Mouse (Mus musculus): Measurements from ENCODE around the gene Zfp979. TPM values are rescaled to one million over a fixed set of nuclear protein-coding genes. Genes with fewer than 3 reads are reported as not detected.
"Not testable (repeated sequence)": the region's sequence is repeated elsewhere in the genome, so short reads cannot be mapped to it uniquely, and the experiment has no call there.

Zfp979 gene
- total RNA-seq (2021) = 1 to 10 TPM; 2.3 to 2.5 TPM
- long read RNA-seq, experiment 1, partial matches to known transcripts = 5 of 5 reads
- long read RNA-seq, experiment 1, other reads (novel, unspliced or antisense) = 0 of 5 reads
- long read RNA-seq, experiment 2, partial matches to known transcripts = 4 of 4 reads
- long read RNA-seq, experiment 2, other reads (novel, unspliced or antisense) = 0 of 4 reads

DNA sequence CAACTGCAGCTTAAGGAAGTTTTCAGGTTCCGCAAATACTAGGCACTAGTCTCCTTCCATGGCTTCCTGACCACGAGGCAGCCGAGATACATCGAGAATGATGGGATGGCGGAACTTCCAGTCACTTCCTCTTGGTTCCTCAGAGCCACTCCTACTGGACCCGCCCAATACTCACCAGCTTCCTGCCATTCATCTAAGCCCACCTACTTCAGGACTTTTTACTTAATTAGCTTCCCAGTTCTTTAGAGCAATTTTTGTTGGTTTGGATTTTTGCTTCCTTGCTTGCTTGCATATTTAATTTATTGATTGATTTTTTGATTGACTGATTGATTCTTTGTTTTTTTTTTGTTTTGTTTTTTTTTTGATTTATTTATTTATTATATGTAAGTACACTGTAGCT lies at the start of gene Zfp979:
Gene Zfp979, minus strand, starts transcription at position 101 of the 400 bp plus-strand sequence.
- not testable (repeated sequence) for DNase-seq

DNA sequence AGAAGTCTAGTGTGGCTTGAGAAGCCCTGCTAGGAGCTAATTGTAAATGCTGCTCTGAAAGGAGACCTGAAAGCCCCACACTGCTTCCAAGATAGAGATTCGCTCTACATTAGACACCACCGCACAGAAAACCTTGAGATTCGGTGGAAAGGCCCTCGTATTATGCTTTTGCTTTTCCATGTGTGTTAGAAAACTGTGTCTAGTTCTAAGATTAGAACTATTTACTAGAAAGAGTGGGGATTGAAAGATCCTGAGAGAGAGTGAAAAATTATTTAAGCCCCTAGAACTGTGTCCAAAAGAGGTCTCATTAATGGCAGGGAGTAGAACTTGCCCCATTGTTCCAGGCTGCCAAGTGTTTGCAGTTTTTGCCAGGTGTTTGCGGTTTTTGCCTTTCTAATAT lies 12.9 kb upstream of the Zfp979 start:
- DNase-seq = not testable (repeated sequence)

DNA sequence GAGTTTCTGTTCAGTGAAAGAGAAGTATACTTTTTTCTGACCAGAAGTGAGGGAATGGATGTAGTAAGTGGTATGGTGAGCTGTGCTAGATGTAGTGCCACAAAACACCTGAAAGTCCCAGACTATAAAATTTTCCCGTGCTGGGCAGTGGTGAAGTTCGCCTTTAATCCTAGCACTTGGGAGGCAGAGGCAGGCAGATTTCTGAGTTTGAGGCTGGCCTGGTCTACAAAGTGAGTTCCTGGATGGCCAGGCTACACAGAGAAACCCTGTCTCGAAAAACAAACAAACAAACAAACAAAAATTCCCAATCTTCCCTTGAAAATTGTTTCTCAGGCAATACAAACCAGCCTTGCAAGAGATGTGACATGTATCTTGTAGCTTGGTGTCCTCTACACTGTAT lies 5.1 kb upstream of the Zfp979 start:
- not testable (repeated sequence) for DNase-seq

DNA sequence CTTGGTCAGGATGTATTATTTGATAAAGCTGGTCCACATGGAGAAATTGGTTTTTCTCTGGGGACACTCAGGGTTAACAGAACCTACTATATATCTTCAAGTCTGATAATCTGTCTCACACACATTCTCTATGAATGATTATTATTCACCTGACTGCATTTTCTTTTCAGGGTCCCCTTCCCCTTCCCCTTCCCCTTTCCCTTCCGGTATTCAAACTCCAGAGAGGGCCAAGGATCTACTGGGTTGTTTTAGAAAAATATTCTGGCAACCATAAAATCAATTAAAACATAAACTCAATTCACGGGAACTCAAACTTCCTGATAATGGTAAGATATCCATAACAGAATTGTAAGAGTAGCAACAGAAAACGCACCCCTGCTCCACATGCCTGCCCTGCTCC lies 381 bp downstream of the Zfp979 start:
- DNase-seq = not testable (repeated sequence)

DNA sequence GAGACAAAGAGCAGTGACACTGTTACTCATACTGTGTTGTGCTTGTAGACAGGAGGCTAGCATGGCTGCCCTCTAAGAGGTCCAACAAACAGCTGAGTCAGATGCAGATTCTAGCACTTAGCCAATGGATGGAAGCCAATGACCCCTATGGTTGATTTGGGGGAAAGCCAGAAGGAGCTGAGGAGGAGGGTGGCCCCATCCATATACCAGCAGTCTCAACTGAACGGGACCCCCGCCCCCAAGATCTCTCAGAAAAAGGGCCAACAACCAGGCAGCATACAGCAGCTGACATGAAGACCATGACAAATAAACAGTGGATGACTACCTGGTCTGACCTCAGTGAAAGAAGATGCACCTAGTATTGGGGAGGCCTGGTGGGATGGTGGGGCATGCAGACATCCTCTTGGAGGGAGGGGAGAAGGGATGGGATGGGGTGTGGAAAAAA lies 8.5 kb downstream of the Zfp979 start:
- not testable (repeated sequence) for DNase-seq

DNA sequence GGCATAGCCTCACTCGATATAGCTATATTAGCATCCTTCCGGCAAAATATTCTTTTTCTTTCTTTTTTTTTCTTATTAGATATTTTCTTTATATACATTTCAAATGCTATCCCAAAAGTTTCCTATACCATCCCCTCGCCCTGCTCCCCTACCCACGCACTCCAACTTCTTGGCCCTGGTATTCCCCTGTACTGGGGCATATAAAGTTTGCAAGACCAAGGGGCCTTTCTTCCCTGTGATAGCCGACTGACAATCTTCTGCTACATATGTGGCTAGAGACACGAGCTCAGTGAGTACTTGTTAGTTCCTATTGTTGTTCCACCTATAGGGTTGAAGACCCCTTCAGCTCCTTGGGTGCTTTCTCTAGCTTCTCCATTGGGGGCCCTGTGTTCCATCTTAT lies 35.8 kb downstream of the Zfp979 start:
- not testable (repeated sequence) for DNase-seq

DNA sequence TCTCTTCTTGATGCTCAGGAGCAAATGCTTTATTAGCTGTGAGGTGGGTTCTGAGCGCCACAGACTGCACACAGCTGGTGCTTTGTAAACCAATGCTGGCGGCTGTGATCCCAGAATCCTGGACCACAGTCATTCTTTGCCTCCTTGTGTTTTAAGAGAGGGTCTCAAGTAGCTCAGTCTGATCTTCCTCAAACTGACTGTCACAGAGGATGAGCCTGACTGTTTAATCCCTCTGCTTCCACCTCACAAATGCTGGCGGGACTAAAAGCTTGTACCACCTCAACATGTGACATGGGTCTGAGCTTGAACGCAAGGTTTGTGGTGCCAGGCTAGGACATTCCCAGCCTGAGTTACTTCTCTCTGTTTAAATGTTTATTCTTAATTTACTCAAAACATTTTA lies 36.8 kb downstream of the Zfp979 start:
- DNase-seq = no peak

DNA sequence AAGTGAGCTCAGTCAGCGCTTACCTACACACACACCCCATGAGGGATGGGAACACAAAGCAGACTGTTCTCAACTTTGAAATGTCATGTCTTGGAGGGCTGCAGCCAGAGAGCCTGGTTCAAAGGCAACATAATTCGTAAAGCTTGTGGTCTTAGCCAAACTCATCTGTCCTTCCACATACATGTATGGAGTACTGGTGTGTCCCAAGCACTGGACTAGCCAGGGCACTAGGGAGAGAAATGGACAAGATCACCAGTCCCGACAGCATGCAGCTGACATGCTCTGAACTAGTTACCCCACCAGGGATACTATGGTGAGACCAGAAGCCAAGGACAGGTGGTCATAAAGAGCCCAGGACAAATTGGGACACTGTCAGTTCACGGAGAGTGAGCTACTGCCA lies 38.5 kb downstream of the Zfp979 start:
- DNase-seq = no peak

DNA sequence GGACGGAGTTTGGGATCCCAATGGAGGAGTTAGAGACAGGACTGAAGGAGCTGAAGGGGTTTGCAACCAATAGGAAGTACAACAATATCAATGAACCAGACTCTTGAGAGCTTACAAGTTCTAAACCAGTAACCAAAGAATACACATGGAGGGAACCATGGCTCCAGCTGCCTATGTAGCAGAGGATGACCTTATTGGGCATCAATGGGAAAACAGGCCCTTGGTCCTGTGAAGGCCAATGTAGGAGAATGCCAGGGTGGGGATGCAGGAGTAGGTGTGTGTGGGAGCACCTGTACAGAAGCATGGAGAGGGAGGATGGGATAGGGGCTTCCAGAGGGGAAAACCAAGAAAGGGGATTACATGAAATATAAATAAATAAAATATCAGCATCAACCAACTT lies 40.4 kb downstream of the Zfp979 start:
- DNase-seq = no peak

DNA sequence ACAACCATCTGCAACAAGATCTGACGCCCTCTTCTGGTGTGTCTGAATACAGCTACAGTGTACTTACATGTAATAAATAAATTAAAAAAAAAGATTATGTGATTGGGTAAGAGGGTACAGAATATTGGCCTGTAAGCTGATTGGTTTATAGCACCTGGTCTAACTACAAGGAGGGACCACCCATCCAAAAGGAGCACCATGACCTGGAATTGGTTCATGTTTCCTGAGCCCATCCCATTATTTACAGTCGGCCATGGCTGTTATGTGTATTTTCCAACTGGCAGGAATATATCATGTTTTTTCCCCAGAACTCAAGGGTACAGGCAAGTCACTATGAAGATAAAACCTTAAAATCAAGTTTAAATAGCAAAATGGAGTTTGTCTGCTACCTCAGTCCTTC lies 43.5 kb downstream of the Zfp979 start:
- no peak for DNase-seq

DNA sequence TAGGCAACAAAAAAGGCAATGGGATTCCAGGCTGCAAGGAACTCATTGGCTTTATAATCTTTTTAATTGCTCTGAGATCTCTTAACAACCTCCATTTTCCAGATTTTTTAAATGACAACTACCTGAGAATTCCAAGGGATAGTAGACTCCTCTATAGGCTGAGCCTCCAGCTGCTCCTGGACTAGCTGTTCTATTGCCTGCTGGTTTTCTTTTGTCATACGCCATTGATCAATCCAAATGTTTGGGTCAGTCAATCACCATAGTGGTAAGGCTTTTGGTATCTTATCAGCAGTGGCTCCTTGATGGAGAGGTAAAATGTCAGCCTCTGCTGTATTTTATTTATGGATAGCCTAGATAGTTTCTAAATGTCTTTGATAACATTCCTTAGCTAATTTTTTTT lies 44.6 kb downstream of the Zfp979 start:
- DNase-seq = no peak

DNA sequence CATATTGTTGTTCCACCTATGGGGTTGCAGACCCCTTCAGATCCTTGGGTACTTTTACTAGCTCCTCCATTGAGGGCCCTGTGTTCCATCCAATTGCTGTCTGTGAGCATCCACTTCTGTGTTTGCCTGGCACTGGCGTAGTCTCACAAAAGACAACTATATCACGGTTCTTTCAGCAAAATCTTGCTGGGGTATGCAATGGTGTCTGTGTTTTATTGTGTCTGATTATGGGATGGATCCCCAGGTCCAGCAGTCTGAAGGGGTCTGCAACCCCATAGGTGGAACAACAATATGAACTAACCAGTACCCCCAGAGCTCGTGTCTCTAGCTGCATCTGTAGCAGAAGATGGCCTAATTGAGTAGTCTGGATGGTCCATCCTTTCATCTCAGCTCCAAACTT lies 47.7 kb downstream of the Zfp979 start:
- not testable (repeated sequence) for DNase-seq

DNA sequence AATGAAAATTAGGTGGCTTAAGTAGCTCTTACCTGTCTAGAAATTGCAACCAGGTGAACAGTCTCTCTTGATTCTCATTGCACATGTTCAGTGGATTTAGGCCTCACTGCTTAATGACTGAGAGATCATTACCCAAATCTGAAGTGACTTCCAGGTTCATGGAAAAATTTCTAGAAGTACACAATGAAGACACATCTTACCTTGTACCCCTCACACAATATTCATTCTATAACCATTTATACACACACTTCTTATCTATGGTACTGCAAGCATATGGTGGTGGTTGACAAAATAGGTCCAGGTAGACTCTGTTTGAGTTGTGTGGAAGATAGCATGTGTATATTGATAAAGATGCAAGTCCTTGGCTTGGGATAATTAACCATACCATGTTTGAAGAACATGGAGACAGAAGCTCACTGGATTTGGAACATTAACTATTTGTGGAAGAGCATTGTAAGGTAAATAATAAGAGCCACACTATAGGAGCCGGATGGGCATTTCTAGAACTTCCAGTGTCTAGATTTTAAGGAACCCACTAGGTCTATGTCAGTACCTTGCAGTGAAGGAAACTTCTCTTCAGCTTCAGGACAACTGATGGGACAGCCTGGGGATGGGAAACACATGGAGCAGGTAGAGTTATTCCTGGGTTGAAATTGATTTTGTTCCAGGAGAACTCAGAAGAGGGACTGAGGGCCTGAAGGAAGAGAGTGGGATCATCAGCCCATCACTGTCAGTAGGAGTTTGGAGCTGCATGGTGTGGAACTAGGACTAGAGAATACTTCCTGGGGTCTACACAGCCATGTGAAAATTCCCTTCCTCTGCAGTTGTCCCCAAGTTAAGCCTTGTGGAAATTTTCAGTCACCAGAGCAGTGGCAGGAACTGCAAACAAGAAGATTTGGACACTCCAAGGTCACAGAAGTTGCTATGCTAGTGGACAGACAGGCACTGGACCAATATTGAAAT lies 55.5 kb downstream of the Zfp979 start:
- no peak for DNase-seq

DNA sequence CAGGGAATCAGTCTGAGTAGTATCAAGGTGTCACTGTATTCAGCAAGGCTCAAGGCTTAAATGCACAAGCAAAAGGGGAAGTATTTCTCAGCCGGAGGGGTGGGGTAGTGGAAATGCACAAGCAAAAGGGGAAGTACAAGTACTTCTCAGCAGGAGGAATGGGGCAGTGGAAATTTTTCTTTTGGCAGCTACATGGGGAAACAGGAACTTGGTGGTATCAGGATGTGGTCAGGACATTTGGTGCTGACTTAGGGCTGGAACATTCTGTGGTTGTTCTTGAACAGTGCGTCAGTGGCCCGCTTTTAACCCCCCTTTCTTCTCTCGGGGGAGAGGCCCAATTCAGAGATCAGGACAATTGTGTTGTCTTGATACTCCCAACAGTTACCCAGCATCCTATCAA lies 62.9 kb downstream of the Zfp979 start:
- DNase-seq = not testable (repeated sequence)

DNA sequence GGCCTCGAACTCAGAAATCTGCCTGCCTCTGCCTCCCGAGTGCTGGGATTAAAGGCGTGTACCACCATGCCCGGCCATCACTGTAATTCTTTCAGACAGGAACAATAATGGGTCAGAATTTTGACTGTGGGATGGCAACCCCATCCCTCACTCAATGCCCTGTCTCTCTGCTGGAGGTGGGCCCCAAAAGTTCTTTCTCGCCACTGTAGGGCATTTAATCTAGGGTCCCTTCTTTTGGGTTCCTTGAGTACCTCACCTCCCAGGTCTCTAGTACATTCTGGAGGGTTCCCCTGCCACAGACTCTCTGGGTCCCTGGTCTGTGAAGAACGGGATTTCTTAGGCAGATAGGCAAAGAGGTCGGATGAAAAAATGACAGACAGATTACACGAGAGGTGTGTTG lies 71.2 kb downstream of the Zfp979 start:
- DNase-seq = not testable (repeated sequence)

DNA sequence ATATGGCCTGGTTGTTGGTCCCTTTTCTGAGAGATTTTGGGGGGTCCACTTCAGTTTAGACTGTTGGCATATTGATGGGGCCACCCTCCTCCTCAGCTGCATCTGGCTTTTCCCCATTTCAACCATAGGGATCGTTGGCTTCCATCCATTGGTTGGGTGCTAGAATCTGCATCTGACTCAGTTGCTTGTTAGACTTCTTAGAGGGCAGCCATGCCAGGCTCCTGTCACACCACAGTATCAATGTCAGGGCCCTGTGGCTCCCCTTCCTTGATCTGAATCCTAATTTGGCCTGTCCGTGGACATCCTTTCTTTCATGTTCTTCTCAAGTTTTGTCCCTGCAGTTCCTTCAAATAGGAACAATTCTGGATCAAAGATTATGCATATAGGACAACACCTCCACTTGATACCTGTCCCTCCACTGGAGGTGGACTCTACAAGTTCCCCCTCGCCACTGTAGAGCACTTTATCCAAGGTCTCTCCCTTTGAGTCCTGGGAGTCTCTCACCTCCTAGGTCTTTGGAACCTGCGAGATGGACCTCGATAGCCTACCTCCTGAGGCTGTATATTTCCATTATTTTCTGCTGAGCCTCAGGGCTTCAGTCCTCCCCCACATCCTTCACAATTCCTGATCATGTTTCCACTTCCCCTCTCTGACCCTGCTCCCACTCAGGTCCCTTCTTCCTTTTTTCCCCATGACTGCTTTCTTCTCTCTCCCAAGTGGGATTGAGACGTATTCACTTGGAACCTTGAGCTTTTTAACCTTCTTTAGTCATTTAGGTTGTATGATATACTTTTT lies 76.7 kb downstream of the Zfp979 start:
- no peak for DNase-seq

Other genes with a start within 250 kb of the Zfp979 start
- 10 to 100 TPM in 1 of 2 experiments, 1 to 10 TPM in 1; 8.7 to 10.3 TPM for gene Zfp982, start 150.1 kb downstream of the Zfp979 start, total RNA-seq (2021)
- gene Gm16503, start 102.3 kb downstream of the Zfp979 start, total RNA-seq (2021) = under 1 TPM in 1 of 2 experiments, not detected in 1; 0.13 TPM
- gene Zfp985, start 89.2 kb downstream of the Zfp979 start, total RNA-seq (2021) = under 1 TPM; 0.26 to 0.67 TPM
- gene Zfp534, start 60.0 kb upstream of the Zfp979 start, total RNA-seq (2021) = not detected
- gene Zfp984, start 167.3 kb upstream of the Zfp979 start, total RNA-seq (2021) = 1 to 10 TPM; 2.1 to 2.2 TPM
- 10 to 100 TPM in 1 of 2 experiments, 1 to 10 TPM in 1; 9.8 to 10.9 TPM for gene Zfp933, start 205.9 kb upstream of the Zfp979 start, total RNA-seq (2021)
- gene Miip, start 226.3 kb upstream of the Zfp979 start, total RNA-seq (2021) = 1 to 10 TPM; 4.6 to 7.5 TPM
- gene Fv1, start 226.5 kb upstream of the Zfp979 start, total RNA-seq (2021) = 10 to 100 TPM; 17.2 to 22.3 TPM

All from heart, adult 18-20 months (tissue).